Mouse (Mus musculus) left cerebral cortex, adult 8-10 months (tissue): Measurements from ENCODE around the gene Fam210b. TPM values are rescaled to one million over a fixed set of nuclear protein-coding genes. Genes with fewer than 3 reads are reported as not detected.
A peak's percentile ranks its signal among the peaks of the same experiment; 100 is the strongest.

Source experiments
- DNase-seq, 2 experiments: peaks; one replicate each; pipeline ENCODE4 v3.0.0; 2022; ENCODE audit warnings: low spot score in 2 of 2
- total RNA-seq, 4 experiments: library from RNA; stranded (reverse); gene quantifications; 2 replicates each; pipeline ENCODE4 v1.2.4; 2022

Fam210b gene
- total RNA-seq, 4 experiments from 2014 or later = 14.2 to 17.6 (median 16.2) TPM

GRCm38 (mm10) chr2:172349776-172350175 lies 4.4 kb downstream of the Fam210b start:
- DNase-seq = no peak

- DNase-seq = no peak
Measured at GRCm38 (mm10) chr2:172350773-172351172, 5.4 kb downstream of the Fam210b start.

- no peak for DNase-seq
Measured at GRCm38 (mm10) chr2:172353218-172353617, 7.9 kb downstream of the Fam210b start.

GRCm38 (mm10) chr2:172354761-172355160 lies 9.4 kb downstream of the Fam210b start:
- DNase-seq = no peak

- no peak for DNase-seq
Measured at GRCm38 (mm10) chr2:172355833-172356232, 10.5 kb downstream of the Fam210b start.

- DNase-seq = no peak
Measured at GRCm38 (mm10) chr2:172363176-172363575, 17.8 kb downstream of the Fam210b start.

GRCm38 (mm10) chr2:172370411-172371223 lies 25.3 kb downstream of the Fam210b start, which contains the start of the genes Aurka and Cstf1:
Gene Aurka, minus strand, starts transcription at chr2:172370535.
Gene Cstf1, plus strand, starts transcription at chr2:172370681.
- DNase-seq = peak; percentile 94 to 97

- DNase-seq = no peak
Measured at GRCm38 (mm10) chr2:172371258-172371657, 25.9 kb downstream of the Fam210b start.

GRCm38 (mm10) chr2:172376551-172376950 lies 31.2 kb downstream of the Fam210b start:
- no peak for DNase-seq

- no peak for DNase-seq
Measured at GRCm38 (mm10) chr2:172376999-172377515, 31.7 kb downstream of the Fam210b start.

- no peak for DNase-seq
Measured at GRCm38 (mm10) chr2:172378332-172378731, 33.0 kb downstream of the Fam210b start.

GRCm38 (mm10) chr2:172380513-172380912 lies 35.1 kb downstream of the Fam210b start:
- DNase-seq = no peak

- no peak for DNase-seq
Measured at GRCm38 (mm10) chr2:172381341-172381740, 36.0 kb downstream of the Fam210b start.

GRCm38 (mm10) chr2:172381898-172382297 lies 36.5 kb downstream of the Fam210b start:
- no peak for DNase-seq

- no peak for DNase-seq
Measured at GRCm38 (mm10) chr2:172384715-172385114, 39.4 kb downstream of the Fam210b start.

GRCm38 (mm10) chr2:172390341-172390740 lies 45.0 kb downstream of the Fam210b start:
- no peak for DNase-seq

GRCm38 (mm10) chr2:172392041-172392521 lies 46.7 kb downstream of the Fam210b start:
- peak; percentile 26 to 79 for DNase-seq

- DNase-seq = no peak
Measured at GRCm38 (mm10) chr2:172393391-172394051, 48.2 kb downstream of the Fam210b start, which contains the start of gene Cass4. Gene Cass4, plus strand, starts transcription at chr2:172393794.

GRCm38 (mm10) chr2:172394052-172394392 lies 48.7 kb downstream of the Fam210b start:
- no peak for DNase-seq

- no peak for DNase-seq
Measured at GRCm38 (mm10) chr2:172394671-172395070, 49.3 kb downstream of the Fam210b start.

GRCm38 (mm10) chr2:172395961-172396360 lies 50.6 kb downstream of the Fam210b start:
- no peak for DNase-seq

GRCm38 (mm10) chr2:172399901-172400300 lies 54.5 kb downstream of the Fam210b start:
- no peak for DNase-seq
